Mouse (Mus musculus): Measurements from ENCODE around the gene Fyn.

The Fyn gene

GRCm38 (mm10) chr10:39412826-39413620 lies 44.4 kb downstream of the Fyn start:
- DNase-seq, result no peak

GRCm38 (mm10) chr10:39414068-39414467 lies 45.4 kb downstream of the Fyn start:
- DNase-seq, result no peak

GRCm38 (mm10) chr10:39415586-39415985 lies 46.9 kb downstream of the Fyn start:
- no peak for DNase-seq

- no peak for DNase-seq
These were observed 49.0 kb downstream of the Fyn start for GRCm38 (mm10) chr10:39417611-39418010.

GRCm38 (mm10) chr10:39418395-39418794 lies 49.7 kb downstream of the Fyn start:
- no peak for DNase-seq

GRCm38 (mm10) chr10:39420842-39421617 lies 52.4 kb downstream of the Fyn start:
- peak; percentile 46 to 51 for DNase-seq

GRCm38 (mm10) chr10:39421772-39422171 lies 53.1 kb downstream of the Fyn start:
- DNase-seq, result no peak

- no peak for DNase-seq
These were observed 56.0 kb downstream of the Fyn start for GRCm38 (mm10) chr10:39424643-39425042.

- DNase-seq, result no peak
These were observed 57.4 kb downstream of the Fyn start for GRCm38 (mm10) chr10:39426033-39426432.

GRCm38 (mm10) chr10:39426833-39427490 lies 58.3 kb downstream of the Fyn start:
- DNase-seq, result no peak

GRCm38 (mm10) chr10:39429661-39430060 lies 61.0 kb downstream of the Fyn start:
- no peak for DNase-seq

- DNase-seq, result peak in 1 of 2 experiments; percentile 41
These were observed 61.6 kb downstream of the Fyn start for GRCm38 (mm10) chr10:39430074-39430764.

GRCm38 (mm10) chr10:39431265-39431664 lies 62.6 kb downstream of the Fyn start:
- no peak for DNase-seq

GRCm38 (mm10) chr10:39432648-39433568 lies 64.3 kb downstream of the Fyn start:
- DNase-seq, result peak; percentile 37 to 58

GRCm38 (mm10) chr10:39433893-39434292 lies 65.2 kb downstream of the Fyn start:
- no peak for DNase-seq

- no peak for DNase-seq
These were observed 66.2 kb downstream of the Fyn start for GRCm38 (mm10) chr10:39434758-39435448.

- DNase-seq, result no peak
These were observed 70.2 kb downstream of the Fyn start for GRCm38 (mm10) chr10:39438905-39439304.

GRCm38 (mm10) chr10:39440506-39440905 lies 71.9 kb downstream of the Fyn start:
- DNase-seq, result no peak

- DNase-seq, result no peak
These were observed 73.0 kb downstream of the Fyn start for GRCm38 (mm10) chr10:39441636-39442035.

GRCm38 (mm10) chr10:39443122-39443521 lies 74.5 kb downstream of the Fyn start:
- DNase-seq, result no peak

- no peak for DNase-seq
These were observed 75.3 kb downstream of the Fyn start for GRCm38 (mm10) chr10:39443947-39444346.

Data from kidney, postnatal 4 days (tissue).